Mouse (Mus musculus): ENCODE results near the gene Ahnak2.

The Ahnak2 gene

GRCm38 (mm10) chr12:112796551-112797510 is 5.6 kb downstream of the Ahnak2 start:
- DNase-seq (ENCODE audit: low spot score in 2 of 2) = no peak

GRCm38 (mm10) chr12:112795466-112796104 is 6.9 kb downstream of the Ahnak2 start:
- no peak for DNase-seq (ENCODE audit: low spot score in 2 of 2)

GRCm38 (mm10) chr12:112794998-112795397 is 7.5 kb downstream of the Ahnak2 start:
- no peak for DNase-seq (ENCODE audit: low spot score in 2 of 2)

GRCm38 (mm10) chr12:112794356-112794816 is 8.1 kb downstream of the Ahnak2 start:
- DNase-seq (ENCODE audit: low spot score in 2 of 2) = no peak

- no peak for DNase-seq (ENCODE audit: low spot score in 2 of 2)
Measured at GRCm38 (mm10) chr12:112793601-112794355, 8.7 kb downstream of the Ahnak2 start.

- no peak for DNase-seq (ENCODE audit: low spot score in 2 of 2)
Measured at GRCm38 (mm10) chr12:112791026-112791425, 11.4 kb downstream of the Ahnak2 start.

GRCm38 (mm10) chr12:112774481-112774880 is 28.0 kb downstream of the Ahnak2 start:
- DNase-seq (ENCODE audit: low spot score in 2 of 2) = no peak

- DNase-seq (ENCODE audit: low spot score in 2 of 2) = peak in 1 of 2 experiments; percentile 6
Measured at GRCm38 (mm10) chr12:112774026-112774425, 28.4 kb downstream of the Ahnak2 start.

- DNase-seq (ENCODE audit: low spot score in 2 of 2) = peak in 1 of 2 experiments; percentile 7
Measured at GRCm38 (mm10) chr12:112773366-112773765, 29.1 kb downstream of the Ahnak2 start.

GRCm38 (mm10) chr12:112772306-112772705 is 30.2 kb downstream of the Ahnak2 start:
- DNase-seq (ENCODE audit: low spot score in 2 of 2) = peak in 1 of 2 experiments; percentile 10

- peak in 1 of 2 experiments; percentile 10 for DNase-seq (ENCODE audit: low spot score in 2 of 2)
Measured at GRCm38 (mm10) chr12:112770396-112770795, 32.1 kb downstream of the Ahnak2 start.

GRCm38 (mm10) chr12:112769751-112770150 is 32.7 kb downstream of the Ahnak2 start:
- peak in 1 of 2 experiments; percentile 3 for DNase-seq (ENCODE audit: low spot score in 2 of 2)

GRCm38 (mm10) chr12:112769031-112769430 is 33.4 kb downstream of the Ahnak2 start:
- peak in 1 of 2 experiments; percentile 13 for DNase-seq (ENCODE audit: low spot score in 2 of 2)

GRCm38 (mm10) chr12:112768166-112768565 is 34.3 kb downstream of the Ahnak2 start:
- DNase-seq (ENCODE audit: low spot score in 2 of 2) = peak in 1 of 2 experiments; percentile 9

- peak in 1 of 2 experiments; percentile 11 for DNase-seq (ENCODE audit: low spot score in 2 of 2)
Measured at GRCm38 (mm10) chr12:112767036-112767890, 35.2 kb downstream of the Ahnak2 start.

GRCm38 (mm10) chr12:112766586-112766985 is 35.9 kb downstream of the Ahnak2 start:
- no peak for DNase-seq (ENCODE audit: low spot score in 2 of 2)

- DNase-seq (ENCODE audit: low spot score in 2 of 2) = peak in 1 of 2 experiments; percentile 8
Measured at GRCm38 (mm10) chr12:112764991-112765390, 37.5 kb downstream of the Ahnak2 start.

GRCm38 (mm10) chr12:112764141-112764540 is 38.3 kb downstream of the Ahnak2 start:
- DNase-seq (ENCODE audit: low spot score in 2 of 2) = no peak

GRCm38 (mm10) chr12:112763176-112763575 is 39.3 kb downstream of the Ahnak2 start:
- no peak for DNase-seq (ENCODE audit: low spot score in 2 of 2)

GRCm38 (mm10) chr12:112762018-112762417 is 40.4 kb downstream of the Ahnak2 start:
- DNase-seq (ENCODE audit: low spot score in 2 of 2) = peak in 1 of 2 experiments; percentile 70

GRCm38 (mm10) chr12:112761411-112761810 is 41.0 kb downstream of the Ahnak2 start:
- peak in 1 of 2 experiments; percentile 38 for DNase-seq (ENCODE audit: low spot score in 2 of 2)
